Mouse (Mus musculus): ENCODE data around the gene Notch1. TPM values are rescaled to one million over a fixed set of nuclear protein-coding genes. Genes with fewer than 3 reads are reported as not detected.

The Notch1 gene
- polyA plus RNA-seq, 1 experiment: 16.1 TPM

DNA sequence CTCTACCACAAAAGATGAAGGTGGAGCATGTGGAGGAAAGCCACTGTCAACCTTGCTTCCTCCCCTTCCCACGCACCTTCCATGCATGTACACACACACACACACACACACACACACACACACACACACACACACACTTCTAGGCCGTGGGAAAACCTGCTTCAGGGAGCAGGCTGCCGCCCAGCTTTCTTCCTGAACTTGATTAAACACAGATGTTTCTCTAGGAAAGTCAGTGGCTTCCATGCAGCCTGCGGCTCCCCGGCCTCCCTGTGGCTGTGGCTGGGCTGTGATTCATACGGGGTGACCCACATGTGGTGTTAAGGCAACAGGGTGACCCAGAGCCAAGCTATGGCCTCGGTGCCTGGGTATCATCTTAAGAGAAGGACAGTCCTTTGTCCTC is 22.1 kb downstream of the Notch1 start:
- Histone ChIP-seq H3K27ac (ENCODE audit: insufficient read depth, low read depth, low read length) (0 out of 2 replicates have a peak overlapping the region, but pooled peaks have one; percentile 85), H3K36me3 (ENCODE audit: control insufficient read depth, insufficient read depth, low read length) (no peaks in the 10 kb centered on the region), H3K4me1 (ENCODE audit: control insufficient read depth, insufficient read depth, low read length) (peaks cover 25% of the 10 kb centered on the region), H3K4me3 (ENCODE audit: insufficient read depth, low read depth, low read length) (no peak overlapping the region), H3K27me3 (replicated peaks; ENCODE audit: control insufficient read depth, insufficient read depth, low read length) (no peaks in the 10 kb centered on the region)
- 51% methylated on average over 7 of the region's 7 CpGs for WGBS
- TF ChIP-seq POLR2A (IDR thresholded peaks at IDR 0.05; ENCODE audit: low read depth, low read length) (no peak), CTCF (conservative IDR thresholded peaks at IDR 0.05; ENCODE audit: insufficient read depth, insufficient read length, low read depth, low read length) (no peak)
- no peak for DNase-seq

- no peaks in the 10 kb centered on the region for H3K27me3 ChIP-seq (replicated peaks; ENCODE audit: control insufficient read depth, insufficient read depth, low read length)
- H3K27ac ChIP-seq (ENCODE audit: insufficient read depth, low read depth, low read length): peak overlapping the region; percentile 85
- DNase-seq: peak; percentile 74
- no peaks in the 10 kb centered on the region for H3K36me3 ChIP-seq (ENCODE audit: control insufficient read depth, insufficient read depth, low read length)
- H3K4me3 ChIP-seq (ENCODE audit: insufficient read depth, low read depth, low read length): no peak overlapping the region
- WGBS: 57% methylated on average over 9 of the region's 9 CpGs
- TF ChIP-seq CTCF (conservative IDR thresholded peaks at IDR 0.05; ENCODE audit: insufficient read depth, insufficient read length, low read depth, low read length): no peak
- no peak for TF ChIP-seq POLR2A (IDR thresholded peaks at IDR 0.05; ENCODE audit: low read depth, low read length)
- H3K4me1 ChIP-seq (ENCODE audit: control insufficient read depth, insufficient read depth, low read length): peaks cover 24% of the 10 kb centered on the region
Observed at GRCm38 (mm10) chr2:26493021-26493781, 23.3 kb downstream of the Notch1 start.

DNA sequence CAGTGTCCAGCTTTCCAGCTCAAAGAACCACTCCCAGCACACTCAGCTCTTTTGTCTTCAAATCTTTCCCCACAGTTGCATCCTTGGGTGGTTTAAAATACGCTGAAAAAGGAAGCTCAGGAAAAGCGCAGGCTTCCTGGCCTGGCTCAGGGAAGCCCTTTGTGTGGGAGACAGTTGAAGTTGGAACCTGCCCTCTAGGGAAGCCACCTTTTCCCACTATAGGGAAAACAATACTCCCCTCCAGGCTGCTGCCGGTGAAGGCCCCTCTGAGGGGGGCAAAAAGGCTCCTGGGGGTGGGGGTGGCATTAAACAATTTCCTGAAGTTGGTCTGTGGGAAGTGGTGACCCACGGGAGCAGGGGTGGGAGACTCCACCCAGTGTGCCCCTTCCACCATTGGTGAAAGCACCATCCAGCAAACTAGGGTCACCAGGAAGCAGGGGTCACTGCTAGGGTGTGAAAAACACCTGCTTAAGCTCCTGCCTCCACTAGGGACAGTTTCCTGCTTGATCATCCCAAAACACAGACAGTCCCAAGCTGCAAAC is 25.6 kb downstream of the Notch1 start:
- peak overlapping the region; percentile 59 for H3K27ac ChIP-seq (ENCODE audit: insufficient read depth, low read depth, low read length)
- H3K4me3 ChIP-seq (ENCODE audit: insufficient read depth, low read depth, low read length): no peak overlapping the region
- no peaks in the 10 kb centered on the region for H3K36me3 ChIP-seq (ENCODE audit: control insufficient read depth, insufficient read depth, low read length)
- no peak for TF ChIP-seq POLR2A (IDR thresholded peaks at IDR 0.05; ENCODE audit: low read depth, low read length)
- TF ChIP-seq CTCF (conservative IDR thresholded peaks at IDR 0.05; ENCODE audit: insufficient read depth, insufficient read length, low read depth, low read length): no peak
- no peaks in the 10 kb centered on the region for H3K27me3 ChIP-seq (replicated peaks; ENCODE audit: control insufficient read depth, insufficient read depth, low read length)
- WGBS: 55% methylated on average over 4 of the region's 4 CpGs
- H3K4me1 ChIP-seq (ENCODE audit: control insufficient read depth, insufficient read depth, low read length): peaks cover 33% of the 10 kb centered on the region
- DNase-seq: peak; percentile 70

DNA sequence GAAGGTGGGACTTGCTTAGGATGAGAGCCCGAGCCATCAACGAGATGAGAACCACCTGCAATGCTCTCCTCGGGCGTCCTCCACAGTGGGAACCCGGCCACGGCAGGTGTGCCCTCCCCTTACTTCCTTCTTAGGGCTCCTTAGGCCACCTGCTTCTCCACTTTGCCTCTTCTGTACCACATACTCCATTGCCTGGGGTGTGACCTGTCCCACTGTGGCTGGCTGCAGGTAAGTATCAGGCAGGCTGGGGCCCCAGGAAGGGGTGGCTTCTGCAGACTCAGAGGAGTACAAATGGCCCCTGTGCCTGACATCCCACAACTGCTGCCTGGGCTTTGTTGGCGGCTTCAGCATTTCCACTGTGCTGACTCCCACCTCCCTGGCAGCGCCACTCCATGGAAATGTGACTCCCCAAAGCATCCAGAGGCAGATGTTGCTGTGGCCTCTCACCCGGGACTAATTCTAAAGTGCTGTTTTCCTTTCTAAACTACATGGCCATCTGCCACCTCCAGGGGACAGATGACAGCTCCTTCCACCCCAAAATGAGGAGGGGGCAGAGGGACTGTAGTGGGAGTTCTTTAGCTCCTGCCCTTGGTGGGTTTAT is 27.8 kb downstream of the Notch1 start:
- Histone ChIP-seq H3K4me3 (ENCODE audit: insufficient read depth, low read depth, low read length) (no peak overlapping the region), H3K27ac (ENCODE audit: insufficient read depth, low read depth, low read length) (no peak overlapping the region), H3K36me3 (ENCODE audit: control insufficient read depth, insufficient read depth, low read length) (no peaks in the 10 kb centered on the region), H3K27me3 (replicated peaks; ENCODE audit: control insufficient read depth, insufficient read depth, low read length) (no peaks in the 10 kb centered on the region), H3K4me1 (ENCODE audit: control insufficient read depth, insufficient read depth, low read length) (peaks cover 38% of the 10 kb centered on the region)
- no peak for DNase-seq
- WGBS: 68% methylated on average over 9 of the region's 9 CpGs
- no peak for TF ChIP-seq POLR2A (IDR thresholded peaks at IDR 0.05; ENCODE audit: low read depth, low read length)
- TF ChIP-seq CTCF (conservative IDR thresholded peaks at IDR 0.05; ENCODE audit: insufficient read depth, insufficient read length, low read depth, low read length): no peak

- DNase-seq: peak; percentile 35
Observed at GRCm38 (mm10) chr2:26487322-26488021, 29.0 kb downstream of the Notch1 start.

DNA sequence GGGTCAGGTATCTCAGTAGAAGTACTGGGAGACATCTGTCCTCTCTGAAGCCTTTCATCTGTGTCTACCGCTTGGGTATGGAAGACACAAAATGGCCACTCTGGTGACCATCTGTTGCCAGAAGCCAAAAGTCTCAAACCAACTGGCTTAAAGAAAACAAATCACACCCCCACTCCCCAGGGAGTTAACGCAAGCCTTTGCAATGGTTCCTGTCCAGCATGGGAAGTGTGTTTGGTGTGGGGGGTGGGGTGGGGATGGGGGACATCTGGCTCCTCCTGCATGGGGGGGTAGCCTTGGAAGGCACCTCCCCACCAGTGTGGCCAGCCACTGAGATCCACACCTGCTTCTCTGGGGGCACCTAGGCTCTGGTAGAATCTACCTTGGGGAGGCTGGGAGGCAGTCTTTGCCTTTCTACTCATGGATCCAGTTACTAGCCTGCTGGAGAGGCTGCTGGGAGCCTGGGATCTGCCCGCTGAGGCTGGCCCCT is 29.6 kb downstream of the Notch1 start:
- Histone ChIP-seq H3K27ac (ENCODE audit: insufficient read depth, low read depth, low read length) (no peak overlapping the region), H3K36me3 (ENCODE audit: control insufficient read depth, insufficient read depth, low read length) (no peaks in the 10 kb centered on the region), H3K4me1 (ENCODE audit: control insufficient read depth, insufficient read depth, low read length) (peaks cover 51% of the 10 kb centered on the region), H3K4me3 (ENCODE audit: insufficient read depth, low read depth, low read length) (no peak overlapping the region), H3K27me3 (replicated peaks; ENCODE audit: control insufficient read depth, insufficient read depth, low read length) (no peaks in the 10 kb centered on the region)
- no peak for DNase-seq
- 56% methylated on average over 3 of the region's 3 CpGs for WGBS
- TF ChIP-seq POLR2A (IDR thresholded peaks at IDR 0.05; ENCODE audit: low read depth, low read length) (no peak), CTCF (conservative IDR thresholded peaks at IDR 0.05; ENCODE audit: insufficient read depth, insufficient read length, low read depth, low read length) (no peak)

More at GRCm38 (mm10) chr2:26487322-26488021, 29.0 kb downstream of the Notch1 start:
- 54% methylated on average over 18 of the region's 18 CpGs for WGBS
- Histone ChIP-seq H3K36me3 (ENCODE audit: control insufficient read depth, insufficient read depth, low read length) (no peaks in the 10 kb centered on the region), H3K27ac (ENCODE audit: insufficient read depth, low read depth, low read length) (no peak overlapping the region), H3K4me1 (ENCODE audit: control insufficient read depth, insufficient read depth, low read length) (peaks cover 46% of the 10 kb centered on the region), H3K27me3 (replicated peaks; ENCODE audit: control insufficient read depth, insufficient read depth, low read length) (no peaks in the 10 kb centered on the region), H3K4me3 (ENCODE audit: insufficient read depth, low read depth, low read length) (no peak overlapping the region)
- TF ChIP-seq POLR2A (IDR thresholded peaks at IDR 0.05; ENCODE audit: low read depth, low read length): no peak
- TF ChIP-seq CTCF (conservative IDR thresholded peaks at IDR 0.05; ENCODE audit: insufficient read depth, insufficient read length, low read depth, low read length): no peak

Data from kidney, adult 2 months (tissue).